Mouse (Mus musculus) hindbrain, postnatal 0 days (tissue): Measurements from ENCODE around the gene Dusp16. TPM values are rescaled to one million over a fixed set of nuclear protein-coding genes. Genes with fewer than 3 reads are reported as not detected.

ENCODE experiments used
- ATAC-seq: fragments of 200-750 bp; cut with Nextera tagmentation; 2 replicates; pipeline ENCODE4 v1.8.0; 2017; ENCODE audit warnings: mild to moderate bottlenecking, moderate TSS enrichment, moderate library complexity
- DNase-seq: peaks from one replicate; pipeline ENCODE4 v3.0.0-alpha.2; 2015; ENCODE audit warnings: low spot score
- H3K27ac ChIP-seq: fragments of 300-500 bp; sonication (generic); 2 replicates; pipeline ENCODE4 v1.5.1; 2014; ENCODE audit warnings: mild to moderate bottlenecking
- H3K27me3 ChIP-seq: fragments of 300-500 bp; sonication (generic); 2 replicates; pipeline ENCODE4 v1.6.1; 2014; ENCODE audit warnings: low read length, mixed read lengths; ENCODE audit not compliant: insufficient read depth
- H3K36me3 ChIP-seq: fragments of 300-500 bp; sonication (generic); 2 replicates; pipeline ENCODE4 v1.6.1; 2014; ENCODE audit warnings: low read length, mixed read lengths; ENCODE audit not compliant: insufficient read depth
- H3K4me1 ChIP-seq: fragments of 300-500 bp; sonication (generic); 2 replicates; pipeline ENCODE4 v1.6.1; 2014; ENCODE audit warnings: antibody characterized with exemption, low read length, mixed read lengths; ENCODE audit not compliant: insufficient read depth
- H3K4me2 ChIP-seq: fragments of 300-500 bp; sonication (generic); 2 replicates; pipeline ENCODE4 v1.6.1; 2014; ENCODE audit warnings: low read depth, mild to moderate bottlenecking, low read length, moderate library complexity, mixed read lengths
- H3K4me3 ChIP-seq: fragments of 300-500 bp; sonication (generic); 2 replicates; pipeline ENCODE4 v1.5.1; 2014; ENCODE audit warnings: low read length
- H3K9ac ChIP-seq: fragments of 300-500 bp; sonication (generic); replicated peaks from 2 replicates; pipeline ENCODE4 v1.6.1; 2014; ENCODE audit warnings: mild to moderate bottlenecking, low read length, moderate library complexity, mixed read lengths
- H3K9me3 ChIP-seq: fragments of 300-500 bp; sonication (generic); 2 replicates; pipeline ENCODE4 v1.6.1; 2016; ENCODE audit warnings: low read length, mixed read lengths
- CTCF ChIP-seq: IDR thresholded peaks from 2 replicates; pipeline ENCODE4 v1.5.1; 2016; ENCODE audit warnings: antibody characterized with exemption, control low read depth, low read depth
- WGBS: fragments of 180-500 bp; shearing (Covaris S2); extraction: QIAGEN DNeasy Blood & Tissue Kit; methylation state at CpG from one replicate; pipeline ENCODE4 v1.1.7; 2014; 5-methylcytosine and 5-hydroxymethylcytosine counted together
- polyA plus RNA-seq: library from polyadenylated mRNA; unstranded; fragments of >200 nt; fragmentation: Nextera tagmentation; extraction: Ambion mirVana; gene quantifications from 2 replicates; pipeline ENCODE4 v1.2.1, GENCODE M21; 2015
- total RNA-seq: library from RNA; depleted of rRNA; stranded (reverse); fragments of >200 nt; gene quantifications from 2 replicates; pipeline ENCODE4 v1.2.3, GENCODE M21; 2014; rRNA removed

The Dusp16 gene
- total and polyA plus RNA-seq, 2 experiments from 2014 or later, result 4.1 to 7.8 TPM

GRCm38 (mm10) chr6:134670881-134671411 lies 121.5 kb downstream of the Dusp16 start:
- TF ChIP-seq CTCF, result no peak
- Histone ChIP-seq H3K9me3 (no peaks in the 10 kb centered on the region), H3K9ac (no peak overlapping the region), H3K36me3 (no peaks in the 10 kb centered on the region), H3K4me2 (no peak overlapping the region), H3K4me3 (no peak overlapping the region), H3K27me3 (no peaks in the 10 kb centered on the region), H3K4me1 (0 out of 2 replicates have a peak, but pooled peaks cover 3% of the 10 kb centered on the region), H3K27ac (no peak overlapping the region)
- WGBS, result 45% methylated on average over 4 of the region's 4 CpGs
- ATAC-seq (peak; percentile 62; the same call in 1 of the 2 replicates), DNase-seq (no peak)

GRCm38 (mm10) chr6:134669179-134669865 lies 123.1 kb downstream of the Dusp16 start:
- Histone ChIP-seq H3K36me3 (no peaks in the 10 kb centered on the region), H3K4me1 (0 out of 2 replicates have a peak, but pooled peaks cover 3% of the 10 kb centered on the region), H3K27me3 (no peaks in the 10 kb centered on the region), H3K9ac (no peak overlapping the region), H3K4me2 (no peak overlapping the region), H3K27ac (no peak overlapping the region), H3K4me3 (no peak overlapping the region), H3K9me3 (no peaks in the 10 kb centered on the region)
- ATAC-seq (no peak), DNase-seq (no peak)
- 70% methylated on average over 6 of the region's 6 CpGs for WGBS
- no peak for TF ChIP-seq CTCF

GRCm38 (mm10) chr6:134668519-134668918 lies 123.9 kb downstream of the Dusp16 start:
- TF ChIP-seq CTCF, result no peak
- 0 out of 2 replicates have a peak, but pooled peaks cover 3% of the 10 kb centered on the region for H3K4me1 ChIP-seq
- DNase-seq (no peak), ATAC-seq (no peak)
- no peaks in the 10 kb centered on the region for H3K27me3 ChIP-seq
- H3K4me3 ChIP-seq, result no peak overlapping the region
- H3K4me2 ChIP-seq, result no peak overlapping the region
- H3K36me3 ChIP-seq, result no peaks in the 10 kb centered on the region
- 82% methylated on average over 2 of the region's 2 CpGs for WGBS
- H3K9ac ChIP-seq, result no peak overlapping the region
- H3K9me3 ChIP-seq, result no peaks in the 10 kb centered on the region
- no peak overlapping the region for H3K27ac ChIP-seq

DNA sequence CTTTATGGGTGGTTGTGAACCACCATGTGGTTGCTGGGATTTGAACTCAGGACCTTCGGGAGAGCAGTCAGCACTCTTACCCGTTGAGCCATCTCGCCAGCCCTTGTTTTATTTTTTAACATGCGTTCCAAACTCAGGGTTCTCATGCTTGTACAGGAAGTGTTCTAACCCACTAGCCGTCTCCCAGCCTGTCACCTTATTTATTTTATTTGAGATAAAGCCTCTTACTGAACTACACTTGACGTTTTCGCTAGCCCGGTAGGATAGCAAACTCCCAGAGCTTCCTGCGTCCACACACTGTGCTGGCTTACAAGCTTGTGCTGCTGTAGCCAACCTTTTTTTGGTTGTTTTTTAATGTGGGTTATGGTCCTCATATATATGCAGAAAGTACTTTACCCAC lies 126.6 kb downstream of the Dusp16 start:
- H3K27me3 ChIP-seq, result no peaks in the 10 kb centered on the region
- no peak overlapping the region for H3K9ac ChIP-seq
- H3K9me3 ChIP-seq, result no peaks in the 10 kb centered on the region
- ATAC-seq (no peak), DNase-seq (no peak)
- H3K4me2 ChIP-seq, result no peak overlapping the region
- no peaks in the 10 kb centered on the region for H3K4me1 ChIP-seq
- WGBS, result 87% methylated on average over 9 of the region's 9 CpGs
- no peak for TF ChIP-seq CTCF
- no peak overlapping the region for H3K4me3 ChIP-seq
- H3K27ac ChIP-seq, result no peak overlapping the region
- H3K36me3 ChIP-seq, result no peaks in the 10 kb centered on the region

Other genes with a start within 250 kb of the Dusp16 start
- 23.9 and 26.1 TPM in 2 replicates for gene Lrp6, start 225.7 kb downstream of the Dusp16 start, total RNA-seq
- 12.1 and 13.0 TPM in 2 replicates for gene Lrp6, start 225.7 kb downstream of the Dusp16 start, polyA plus RNA-seq
- 2.2 and 3.8 TPM in 2 replicates for gene Mansc1, start 160.1 kb downstream of the Dusp16 start, total RNA-seq
- gene Mansc1, start 160.1 kb downstream of the Dusp16 start, polyA plus RNA-seq, result 2.2 and 2.4 TPM in 2 replicates
- 52.5 and 71.4 TPM in 2 replicates for gene Borcs5, start 153.1 kb downstream of the Dusp16 start, total RNA-seq
- 39.5 and 41.1 TPM in 2 replicates for gene Borcs5, start 153.1 kb downstream of the Dusp16 start, polyA plus RNA-seq
- gene Crebl2, start 37.5 kb upstream of the Dusp16 start, total RNA-seq, result 2.7 and 4.4 TPM in 2 replicates
- 2.6 and 3.6 TPM in 2 replicates for gene Crebl2, start 37.5 kb upstream of the Dusp16 start, polyA plus RNA-seq
- gene Gpr19, start 106.0 kb upstream of the Dusp16 start, total RNA-seq, result 33.2 and 43.7 TPM in 2 replicates
- 33.7 and 33.9 TPM in 2 replicates for gene Gpr19, start 106.0 kb upstream of the Dusp16 start, polyA plus RNA-seq
- 33.2 and 44.7 TPM in 2 replicates for gene Cdkn1b, start 127.8 kb upstream of the Dusp16 start, total RNA-seq
- 26.3 and 30.2 TPM in 2 replicates for gene Cdkn1b, start 127.8 kb upstream of the Dusp16 start, polyA plus RNA-seq
- gene Apold1, start 189.1 kb upstream of the Dusp16 start, total RNA-seq, result 6.3 and 7.0 TPM in 2 replicates
- 4.2 and 4.8 TPM in 2 replicates for gene Apold1, start 189.1 kb upstream of the Dusp16 start, polyA plus RNA-seq
- gene Ddx47, start 219.0 kb upstream of the Dusp16 start, total RNA-seq, result 21.7 and 40.5 TPM in 2 replicates
- 60.5 TPM in 2 replicates for gene Ddx47, start 219.0 kb upstream of the Dusp16 start, polyA plus RNA-seq